Mouse (Mus musculus) bone marrow, adult 2 months (tissue): Measurements from ENCODE around the gene Psd. TPM values are rescaled to one million over a fixed set of nuclear protein-coding genes. Genes with fewer than 3 reads are reported as not detected.
A peak's percentile ranks its signal among the peaks of the same experiment; 100 is the strongest.

ENCODE experiments used
- H3K27ac ChIP-seq: fragments of 200-500 bp; 2 replicates; pipeline ENCODE4 v1.5.1; 2012; ENCODE audit warnings: low read depth, mild to moderate bottlenecking, control low read depth, inconsistent platforms, low read length; ENCODE audit not compliant: control insufficient read depth, poor library complexity, insufficient read depth
- H3K4me1 ChIP-seq: fragments of 200-500 bp; 2 replicates; pipeline ENCODE4 v1.6.1; 2011; ENCODE audit warnings: low read length; ENCODE audit not compliant: control insufficient read depth, insufficient read depth
- H3K4me3 ChIP-seq: fragments of 200-500 bp; replicated peaks from 2 replicates; pipeline ENCODE3; 2011; ENCODE audit warnings: mild to moderate bottlenecking, low read depth, low read length, control low read depth; ENCODE audit not compliant: control insufficient read depth
- CTCF ChIP-seq: fragments of 200-500 bp; IDR thresholded peaks from 2 replicates; pipeline ENCODE4 v1.5.1; 2011; ENCODE audit warnings: low read length, control low read depth; ENCODE audit not compliant: control insufficient read depth, insufficient read depth
- POLR2A ChIP-seq: fragments of 200-500 bp; IDR thresholded peaks from 2 replicates; pipeline ENCODE4 v1.6.1; 2011; ENCODE audit warnings: low read depth, mild to moderate bottlenecking, control low read depth, low read length, borderline replicate concordance; ENCODE audit not compliant: control insufficient read depth
- WGBS: fragments of 180-500 bp; shearing (Covaris S2); methylation state at CpG from one replicate; pipeline ENCODE4 v1.1.7; 2018; 5-methylcytosine and 5-hydroxymethylcytosine counted together
- polyA plus RNA-seq: library from polyadenylated mRNA; stranded (reverse); fragments of >200 nt; gene quantifications from 2 replicates; pipeline ENCODE4 v1.2.4, GENCODE M21; 2011; ENCODE audit warnings: low replicate concordance; ENCODE audit not compliant: missing spikeins, insufficient read depth, insufficient read length

The Psd gene
- polyA plus RNA-seq, 1 experiment: 4.8 TPM

DNA sequence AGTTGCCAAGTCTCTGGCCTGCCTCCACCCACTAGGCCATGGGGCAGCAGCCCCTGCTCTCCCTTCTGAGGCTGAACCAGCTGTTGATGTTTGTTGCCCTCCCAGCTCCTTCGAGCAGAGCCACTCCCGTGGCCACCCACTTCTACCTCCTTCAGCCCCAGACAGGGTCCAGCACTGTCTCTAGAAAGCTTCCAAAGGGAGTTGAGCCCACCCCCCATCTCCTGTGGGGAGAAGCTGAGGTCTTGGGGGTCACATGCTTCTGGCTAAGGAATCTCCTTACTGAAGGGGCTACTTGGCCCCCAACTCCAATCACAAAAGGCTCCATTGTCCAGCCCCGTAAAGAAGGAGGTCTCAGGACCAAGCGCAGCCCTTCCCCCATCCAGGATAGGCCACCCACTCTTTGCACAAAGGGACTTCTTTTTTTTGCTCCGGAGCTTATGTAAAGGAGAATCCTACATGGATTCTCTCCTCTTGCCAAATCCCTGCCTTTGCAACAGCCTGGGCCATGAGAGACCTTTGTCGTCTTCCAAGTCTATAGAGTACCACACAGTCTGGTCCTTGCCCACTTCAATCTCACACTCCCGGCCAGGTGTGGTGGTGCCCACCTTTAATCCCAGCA, 5.9 kb upstream of the Psd start:
- Histone ChIP-seq H3K4me3 (no peak overlapping the region), H3K4me1 (peaks cover 2% of the 10 kb centered on the region; the same call in 1 of the 2 replicates), H3K27ac (no peak overlapping the region)
- no peak for TF ChIP-seq POLR2A
- TF ChIP-seq CTCF: no peak
- 83% methylated on average over 7 of the region's 7 CpGs for WGBS

DNA sequence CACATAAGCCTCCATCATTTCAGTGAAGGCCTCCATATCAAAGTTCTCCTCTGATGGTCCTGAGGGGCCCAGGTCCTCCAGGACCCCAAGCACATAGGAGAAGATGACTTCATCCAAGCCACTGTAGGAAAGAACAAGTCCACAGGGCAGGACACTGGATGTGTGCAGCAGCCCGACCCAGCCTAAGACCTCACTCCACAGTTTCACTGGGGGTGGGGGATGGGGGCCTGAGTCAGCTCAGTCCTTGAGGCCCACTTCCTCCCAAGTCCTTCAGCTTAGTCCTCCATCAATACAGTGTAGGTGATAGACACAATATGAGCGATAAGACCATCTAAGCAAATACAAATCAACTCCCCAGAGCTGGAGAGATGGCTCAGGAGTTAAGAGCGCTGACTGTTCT, 5.0 kb upstream of the Psd start:
- H3K4me1 ChIP-seq: peaks cover 4% of the 10 kb centered on the region; the same call in 1 of the 2 replicates
- TF ChIP-seq CTCF (no peak), POLR2A (no peak)
- WGBS: 78% methylated on average over 3 of the region's 3 CpGs
- no peak overlapping the region for H3K27ac ChIP-seq
- no peak overlapping the region for H3K4me3 ChIP-seq

DNA sequence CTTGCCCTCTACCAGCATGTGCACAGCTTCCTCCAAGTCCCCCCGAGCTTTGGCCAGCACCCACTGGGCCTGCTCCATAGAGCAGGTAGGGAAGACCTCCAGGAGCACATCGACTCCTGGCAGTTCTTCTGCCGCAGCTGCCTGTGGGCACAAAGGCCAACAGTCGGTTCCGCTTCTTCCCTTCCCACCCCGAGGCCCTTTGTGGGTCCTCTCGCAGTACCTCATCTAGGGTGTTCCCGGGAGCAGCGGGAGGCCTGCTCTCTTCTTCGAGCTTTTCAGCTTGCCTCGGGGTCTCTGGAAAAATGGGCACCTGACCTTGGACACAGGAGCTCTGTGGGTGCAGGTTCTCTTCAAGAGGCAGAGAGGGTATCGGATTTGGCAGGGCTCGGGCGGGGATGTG, 4.4 kb upstream of the Psd start:
- no peak overlapping the region for H3K27ac ChIP-seq
- TF ChIP-seq POLR2A (no peak), CTCF (no peak)
- peaks cover 4% of the 10 kb centered on the region; the same call in 1 of the 2 replicates for H3K4me1 ChIP-seq
- WGBS: 84% methylated on average over 14 of the region's 14 CpGs
- H3K4me3 ChIP-seq: no peak overlapping the region

DNA sequence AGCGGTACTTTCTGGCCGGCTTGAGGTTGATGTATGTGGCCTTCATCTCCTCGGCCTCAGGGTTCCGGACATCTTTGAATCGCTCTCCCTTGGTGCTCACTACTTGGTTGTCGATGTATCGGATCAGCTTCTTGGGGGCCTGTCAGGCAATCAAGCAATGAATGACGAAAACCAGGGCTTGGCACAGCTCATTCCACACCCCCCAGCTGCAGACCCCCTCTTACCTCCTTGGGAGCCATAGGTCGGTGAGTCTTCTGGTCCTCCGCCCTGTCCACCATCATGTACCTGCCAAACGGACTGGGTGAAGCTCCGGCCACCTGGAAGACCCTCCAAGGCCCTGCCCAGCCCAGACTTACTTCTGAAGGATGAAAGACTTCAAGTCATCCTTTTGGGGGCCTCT, 3.7 kb upstream of the Psd start:
- H3K4me1 ChIP-seq: peaks cover 4% of the 10 kb centered on the region; the same call in 1 of the 2 replicates

DNA sequence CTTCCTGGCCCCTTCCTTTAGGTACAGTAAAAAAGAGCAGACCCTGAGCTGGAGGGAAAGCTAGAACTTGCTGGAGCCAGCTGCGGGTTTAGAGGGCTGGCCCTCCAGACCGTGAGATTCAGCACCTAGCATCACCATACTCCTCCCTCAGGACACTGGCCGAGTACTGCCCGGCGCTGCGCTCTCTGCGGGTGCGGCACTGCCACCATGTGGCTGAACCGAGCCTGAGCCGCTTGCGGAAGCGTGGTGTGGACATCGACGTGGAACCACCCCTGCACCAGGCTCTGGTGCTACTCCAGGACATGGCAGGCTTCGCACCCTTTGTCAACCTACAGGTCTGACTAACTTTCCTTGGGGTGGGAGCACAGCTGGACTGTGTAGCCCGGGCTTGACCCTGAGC, 3.0 kb upstream of the Psd start:
- TF ChIP-seq POLR2A (peak; percentile 43; the same call in 1 of the 2 replicates), CTCF (peak; percentile 99)
- Histone ChIP-seq H3K4me1 (peaks cover 4% of the 10 kb centered on the region; the same call in 1 of the 2 replicates), H3K4me3 (no peak overlapping the region), H3K27ac (no peak overlapping the region)
- 4% methylated on average over 16 of the region's 16 CpGs for WGBS

More for the DNA sequence above, 3.7 kb upstream of the Psd start:
- WGBS: 90% methylated on average over 12 of the region's 12 CpGs
- Histone ChIP-seq H3K27ac (no peak overlapping the region), H3K4me3 (no peak overlapping the region)
- TF ChIP-seq POLR2A (no peak), CTCF (no peak)

DNA sequence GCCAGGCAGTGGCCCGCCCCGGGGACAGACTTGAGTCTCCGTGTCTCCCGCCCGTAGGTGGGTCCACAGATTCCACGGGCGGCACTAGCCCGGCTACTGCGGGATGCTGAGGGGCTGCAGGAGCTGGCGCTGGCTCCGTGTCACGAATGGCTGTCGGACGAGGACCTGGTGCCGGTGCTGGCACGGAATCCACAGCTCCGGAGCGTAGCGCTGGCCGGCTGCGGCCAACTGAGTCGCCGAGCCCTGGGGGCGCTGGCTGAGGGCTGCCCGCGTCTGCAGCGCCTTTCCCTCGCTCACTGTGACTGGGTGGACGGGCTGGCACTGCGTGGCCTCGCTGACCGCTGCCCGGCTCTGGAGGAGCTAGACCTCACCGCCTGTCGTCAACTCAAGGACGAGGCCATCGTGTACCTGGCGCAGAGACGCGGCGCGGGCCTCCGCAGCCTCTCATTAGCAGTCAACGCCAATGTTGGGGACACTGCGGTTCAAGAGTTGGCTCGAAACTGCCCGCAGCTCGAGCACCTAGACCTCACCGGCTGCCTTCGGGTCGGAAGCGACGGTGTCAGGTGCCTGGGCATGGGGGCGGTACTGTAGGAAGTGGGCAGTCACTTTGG, 2.2 kb upstream of the Psd start:
- 1% methylated on average over 54 of the region's 54 CpGs for WGBS
- Histone ChIP-seq H3K4me1 (peaks cover 4% of the 10 kb centered on the region; the same call in 1 of the 2 replicates), H3K27ac (peak overlapping the region; percentile 94; the same call in 1 of the 2 replicates), H3K4me3 (peak overlapping the region; percentile 99)
- no peak for TF ChIP-seq POLR2A
- TF ChIP-seq CTCF: no peak

DNA sequence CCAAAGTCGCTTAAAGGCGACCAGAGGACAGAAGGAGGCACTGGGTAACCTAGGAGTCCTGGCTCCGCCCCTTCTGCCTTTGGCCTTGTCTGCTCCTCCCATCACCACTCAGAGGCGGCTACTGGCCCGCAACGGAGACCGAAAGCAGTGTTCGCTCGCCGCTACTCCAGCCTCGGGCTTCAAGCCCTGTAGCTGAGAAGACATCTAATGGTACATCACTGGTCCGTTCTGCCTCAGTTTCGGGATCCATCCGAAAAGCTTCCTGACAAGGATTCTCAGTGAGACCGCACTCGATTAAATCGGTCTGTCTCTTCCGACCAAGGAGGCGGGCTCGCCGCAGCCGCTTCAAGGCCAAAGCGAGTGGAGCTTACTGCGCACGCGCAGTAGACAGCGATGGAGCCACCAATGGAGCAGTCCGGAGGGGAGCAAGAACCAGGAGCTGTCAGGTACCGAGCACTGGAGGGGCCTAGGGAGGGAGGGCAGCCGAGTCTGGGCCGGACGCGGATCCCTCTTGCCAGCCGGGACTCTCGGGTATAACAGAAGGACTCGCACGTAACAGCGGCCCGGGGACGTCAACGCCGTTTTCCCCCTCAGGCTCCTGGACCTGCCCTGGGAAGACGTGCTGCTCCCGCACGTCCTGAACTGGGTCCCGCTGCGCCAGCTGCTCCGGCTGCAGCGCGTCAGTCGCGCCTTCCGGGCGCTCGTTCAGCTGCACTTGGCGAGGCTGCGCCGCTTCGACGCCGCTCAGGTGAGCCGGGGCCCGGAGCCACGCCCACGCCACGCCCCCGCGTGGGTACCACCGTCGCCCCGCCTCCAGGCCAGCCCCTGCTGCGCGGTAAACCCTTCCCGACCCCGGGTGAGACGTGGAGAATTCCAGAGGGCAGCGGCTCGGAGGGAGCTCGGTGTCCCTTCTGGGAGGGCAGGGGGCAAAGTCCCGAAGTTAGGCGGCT, 1.4 kb upstream of the Psd start, which contains the start of gene Fbxl15:
TSS of gene Fbxl15 (plus strand) at position 104 of the 950 bp plus-strand sequence.
- TF ChIP-seq POLR2A (peak; percentile 54; the same call in 1 of the 2 replicates), CTCF (peak; percentile 9; the same call in 1 of the 2 replicates)
- Histone ChIP-seq H3K4me1 (peaks cover 4% of the 10 kb centered on the region; the same call in 1 of the 2 replicates), H3K4me3 (peak within 1 kb of the TSS; percentile 99), H3K27ac (peak within 1 kb of the TSS; percentile 94)
- under 1% methylated on average over 81 of the region's 81 CpGs for WGBS
